Mouse (Mus musculus) thymus, postnatal 4 days (tissue): Measurements from ENCODE around the gene Gm28845.
"Not testable (repeated sequence)": the region's sequence is repeated elsewhere in the genome, so short reads cannot be mapped to it uniquely, and the experiment has no call there.

Experiments
- DNase-seq: peaks from one replicate; pipeline ENCODE4 v3.0.0; 2021

Gene Gm28845

GRCm38 (mm10) chr1:65103273-65103672, 16.1 kb downstream of the Gm28845 start, which contains the start of gene Cryga:
Cryga (minus strand) TSS chr1:65103373.
- DNase-seq = no peak

GRCm38 (mm10) chr1:65096953-65097352, 22.4 kb downstream of the Gm28845 start:
- DNase-seq = no peak

- no peak for DNase-seq
Observed at GRCm38 (mm10) chr1:65091566-65091965, 27.8 kb downstream of the Gm28845 start.

- DNase-seq = no peak
Observed at GRCm38 (mm10) chr1:65090370-65090769, 29.0 kb downstream of the Gm28845 start.

GRCm38 (mm10) chr1:65088567-65089356, 30.6 kb downstream of the Gm28845 start:
- DNase-seq = no peak

GRCm38 (mm10) chr1:65082188-65082587, 37.2 kb downstream of the Gm28845 start, which contains the start of gene Crygb:
Crygb (minus strand) TSS chr1:65082288.
- no peak for DNase-seq

- DNase-seq = no peak
Observed at GRCm38 (mm10) chr1:65075607-65076006, 43.8 kb downstream of the Gm28845 start.

GRCm38 (mm10) chr1:65073589-65073988, 45.8 kb downstream of the Gm28845 start, which contains the start of gene Crygc:
Crygc (minus strand) TSS chr1:65073689.
- no peak for DNase-seq

- DNase-seq = no peak
Observed at GRCm38 (mm10) chr1:65067842-65068241, 51.5 kb downstream of the Gm28845 start.

- no peak for DNase-seq
Observed at GRCm38 (mm10) chr1:65064201-65064600, 55.2 kb downstream of the Gm28845 start.

- DNase-seq = no peak
Observed at GRCm38 (mm10) chr1:65063352-65063751, 56.0 kb downstream of the Gm28845 start, which contains the start of gene Crygd. Crygd (minus strand) TSS chr1:65063452.

- DNase-seq = no peak
Observed at GRCm38 (mm10) chr1:65052140-65052539, 67.2 kb downstream of the Gm28845 start.

GRCm38 (mm10) chr1:65051696-65052095, 67.7 kb downstream of the Gm28845 start:
- DNase-seq = no peak

- not testable (repeated sequence) for DNase-seq
Observed at GRCm38 (mm10) chr1:65050952-65051351, 68.4 kb downstream of the Gm28845 start, which contains the start of gene Cryge. Cryge (minus strand) TSS chr1:65051149.
